Mouse (Mus musculus) small intestine, adult 2 months (tissue): ENCODE measurements around the gene Gm11077. TPM values are rescaled to one million over a fixed set of nuclear protein-coding genes. Genes with fewer than 3 reads are reported as not detected.

Experiments
- H3K27ac ChIP-seq: fragments of 200-500 bp; 2 replicates; pipeline ENCODE4 v1.5.1; 2012; ENCODE audit warnings: low read depth, low read length, control low read depth, inconsistent platforms; ENCODE audit not compliant: insufficient read depth
- H3K27me3 ChIP-seq: fragments of 200-500 bp; 2 replicates; pipeline ENCODE4 v1.6.1; 2012; ENCODE audit warnings: mild to moderate bottlenecking, moderate library complexity, low read length, inconsistent platforms; ENCODE audit not compliant: control insufficient read depth, insufficient read depth
- H3K36me3 ChIP-seq: fragments of 200-500 bp; 2 replicates; pipeline ENCODE4 v1.6.1; 2012; ENCODE audit warnings: mild to moderate bottlenecking, low read length, control low read depth, inconsistent platforms; ENCODE audit not compliant: control insufficient read depth, insufficient read depth
- H3K4me1 ChIP-seq: fragments of 200-500 bp; 2 replicates; pipeline ENCODE4 v1.6.1; 2012; ENCODE audit warnings: low read length, inconsistent platforms, mixed read lengths; ENCODE audit not compliant: control insufficient read depth, insufficient read depth, insufficient read length
- H3K4me3 ChIP-seq: fragments of 200-500 bp; 2 replicates; pipeline ENCODE4 v1.5.1; 2012; ENCODE audit warnings: low read depth, mild to moderate bottlenecking, control low read depth, inconsistent platforms, low read length, moderate library complexity
- CTCF ChIP-seq: fragments of 200-500 bp; IDR thresholded peaks from 2 replicates; pipeline ENCODE4 v1.5.1; 2012; ENCODE audit warnings: low read depth, mild to moderate bottlenecking, control low read depth, inconsistent platforms, low read length, moderate library complexity, mixed read lengths; ENCODE audit not compliant: insufficient replicate concordance, insufficient read length; ENCODE audit errors: extremely low read depth
- POLR2A ChIP-seq: fragments of 200-500 bp; IDR thresholded peaks from 2 replicates; pipeline ENCODE4 v1.6.1; 2012; ENCODE audit warnings: low read depth, mild to moderate bottlenecking, control low read depth, inconsistent platforms, low read length, moderate library complexity
- WGBS: fragments of 180-500 bp; shearing (Covaris S2); methylation state at CpG from one replicate; pipeline ENCODE4 v1.1.7; 2018; 5-methylcytosine and 5-hydroxymethylcytosine counted together
- polyA plus RNA-seq: library from polyadenylated mRNA; depleted of rRNA; stranded (reverse); fragments of >200 nt; gene quantifications from 2 replicates; pipeline ENCODE4 v1.2.3, GENCODE M21; 2012

Gm11077 gene
- polyA plus RNA-seq, 1 experiment, result not detected

GRCm38 (mm10) chr6:140697994-140698393, 31.1 kb upstream of the Gm11077 start:
- H3K4me1 ChIP-seq, result no peaks in the 10 kb centered on the region
- TF ChIP-seq CTCF (no peak), POLR2A (no peak)
- H3K4me3 ChIP-seq, result no peak overlapping the region
- no peak overlapping the region for H3K27ac ChIP-seq
- no peaks in the 10 kb centered on the region for H3K36me3 ChIP-seq
- H3K27me3 ChIP-seq, result no peaks in the 10 kb centered on the region
- 87% methylated on average over 11 of the region's 11 CpGs for WGBS

- H3K4me3 ChIP-seq, result no peak overlapping the region
- H3K4me1 ChIP-seq, result no peaks in the 10 kb centered on the region
- 89% methylated on average over 1 of the region's 1 CpGs for WGBS
- H3K36me3 ChIP-seq, result no peaks in the 10 kb centered on the region
- H3K27ac ChIP-seq, result no peak overlapping the region
- TF ChIP-seq CTCF (no peak), POLR2A (no peak)
- H3K27me3 ChIP-seq, result no peaks in the 10 kb centered on the region
Observed at GRCm38 (mm10) chr6:140698596-140698995, 30.5 kb upstream of the Gm11077 start.

- WGBS, result 76% methylated on average over 6 of the region's 6 CpGs
- Histone ChIP-seq H3K27me3 (no peaks in the 10 kb centered on the region), H3K4me1 (no peaks in the 10 kb centered on the region), H3K4me3 (no peak overlapping the region), H3K36me3 (no peaks in the 10 kb centered on the region), H3K27ac (no peak overlapping the region)
- TF ChIP-seq POLR2A (no peak), CTCF (no peak)
Observed at GRCm38 (mm10) chr6:140701259-140701658, 27.8 kb upstream of the Gm11077 start.

GRCm38 (mm10) chr6:140705132-140705531, 24.0 kb upstream of the Gm11077 start:
- TF ChIP-seq POLR2A (no peak), CTCF (no peak)
- no peaks in the 10 kb centered on the region for H3K36me3 ChIP-seq
- WGBS, result 88% methylated on average over 10 of the region's 10 CpGs
- H3K27me3 ChIP-seq, result no peaks in the 10 kb centered on the region
- H3K4me1 ChIP-seq, result no peaks in the 10 kb centered on the region
- no peak overlapping the region for H3K27ac ChIP-seq
- no peak overlapping the region for H3K4me3 ChIP-seq

- no peak for TF ChIP-seq CTCF
- TF ChIP-seq POLR2A, result no peak
- Histone ChIP-seq H3K27me3 (no peaks in the 10 kb centered on the region), H3K4me1 (no peaks in the 10 kb centered on the region), H3K27ac (no peak overlapping the region), H3K4me3 (no peak overlapping the region), H3K36me3 (no peaks in the 10 kb centered on the region)
- WGBS, result 93% methylated on average over 5 of the region's 5 CpGs
Observed at GRCm38 (mm10) chr6:140706056-140706455, 23.0 kb upstream of the Gm11077 start.

GRCm38 (mm10) chr6:140708059-140708458, 21.0 kb upstream of the Gm11077 start:
- no peak overlapping the region for H3K4me3 ChIP-seq
- H3K36me3 ChIP-seq, result no peaks in the 10 kb centered on the region
- TF ChIP-seq CTCF (no peak), POLR2A (no peak)
- 63% methylated on average over 10 of the region's 10 CpGs for WGBS
- no peaks in the 10 kb centered on the region for H3K27me3 ChIP-seq
- H3K27ac ChIP-seq, result no peak overlapping the region
- no peaks in the 10 kb centered on the region for H3K4me1 ChIP-seq

DNA sequence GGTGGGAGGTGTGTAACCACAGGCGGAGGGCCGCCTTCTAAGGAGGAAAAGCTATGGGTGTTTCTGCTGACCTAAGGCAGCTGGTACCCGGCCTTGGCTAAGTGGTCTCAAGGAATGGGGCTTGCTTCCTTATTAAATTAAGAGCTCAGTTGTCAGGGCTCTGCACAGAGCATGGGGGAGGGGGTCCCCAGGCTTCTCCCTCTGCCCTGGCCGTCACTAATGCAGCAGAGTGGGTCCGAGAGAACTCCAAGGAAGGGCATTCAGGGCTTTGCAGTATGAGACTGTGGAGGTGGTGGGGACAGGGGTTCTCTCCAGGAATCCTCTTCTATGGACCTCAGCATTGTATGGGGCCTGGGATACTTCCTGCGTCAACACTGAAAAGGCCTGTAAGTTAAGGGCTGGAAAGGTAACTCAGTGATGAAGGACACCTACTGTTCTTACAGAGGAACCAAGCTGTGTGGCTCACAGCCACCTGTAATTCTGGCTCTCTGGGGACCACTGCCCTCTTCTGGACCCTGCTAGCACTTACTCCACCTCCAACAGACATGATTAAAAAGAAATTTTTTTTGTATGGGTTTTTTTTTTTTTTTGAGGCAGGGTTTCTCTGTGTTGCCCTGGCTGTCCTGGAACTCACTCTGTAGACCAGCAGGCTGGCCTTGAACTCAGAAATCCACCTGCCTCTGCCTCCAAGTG, 19.5 kb upstream of the Gm11077 start:
- Histone ChIP-seq H3K4me1 (no peaks in the 10 kb centered on the region), H3K27ac (no peak overlapping the region), H3K4me3 (no peak overlapping the region), H3K36me3 (no peaks in the 10 kb centered on the region), H3K27me3 (no peaks in the 10 kb centered on the region)
- WGBS, result 93% methylated on average over 6 of the region's 6 CpGs
- TF ChIP-seq POLR2A (no peak), CTCF (no peak)
